Mouse (Mus musculus) heart, adult 2 months (tissue): ENCODE measurements around the gene Zfp81.

Source experiments
- CTCF ChIP-seq: fragments of 200-600 bp; IDR thresholded peaks from 2 replicates; pipeline ENCODE4 v1.8.1; 2022; ENCODE audit warnings: antibody characterized with exemption, mild to moderate bottlenecking, moderate library complexity
- POLR2A ChIP-seq: fragments of 200-500 bp; IDR thresholded peaks from 2 replicates; pipeline ENCODE4 v1.6.1; 2011; ENCODE audit warnings: mild to moderate bottlenecking, low read depth, low read length, control low read depth; ENCODE audit not compliant: insufficient read depth

DNA sequence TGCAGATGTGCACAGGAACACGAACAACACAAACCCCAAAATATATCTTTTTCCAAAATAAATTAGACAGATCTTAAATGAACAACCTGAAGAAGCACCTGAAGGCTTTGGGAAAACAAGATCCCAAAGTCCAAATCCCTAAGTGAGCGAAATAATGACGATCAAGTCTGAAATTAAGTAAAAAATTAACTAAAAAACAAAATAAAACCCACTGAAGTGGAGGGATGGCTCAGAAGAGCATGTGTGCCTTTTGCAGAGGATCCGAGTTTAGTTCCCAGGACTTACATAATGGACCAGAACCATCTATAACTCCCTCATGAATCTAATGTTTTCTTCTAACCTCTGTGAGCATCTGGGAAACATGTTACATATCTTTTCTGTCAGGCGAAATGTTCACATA is 33.6 kb upstream of the Zfp81 start:
- TF ChIP-seq CTCF, result no peak
- no peak for TF ChIP-seq POLR2A
